12 mouse cellular contexts compared by ENCODE assay signal in the genomic region with DNA sequence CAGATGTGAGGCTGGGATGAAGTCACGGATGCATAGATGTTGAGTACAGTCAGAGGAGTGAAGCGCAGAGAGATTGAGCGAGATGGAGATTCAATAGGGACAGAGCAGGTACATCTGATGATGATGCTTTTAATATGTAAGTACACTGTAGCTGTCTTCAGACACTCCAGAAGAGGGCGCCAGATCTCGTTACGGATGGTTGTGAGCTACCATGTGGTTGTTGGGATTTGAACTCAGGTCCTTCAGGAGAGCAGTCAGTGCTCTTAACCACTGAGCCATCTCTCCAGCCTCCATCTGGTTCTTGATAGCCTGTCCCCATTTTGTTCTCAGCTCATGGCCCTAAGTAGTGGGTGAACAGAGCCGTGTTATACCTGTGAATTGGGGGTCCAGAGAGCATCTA. TPM values are rescaled to one million over a fixed set of nuclear protein-coding genes. Genes with fewer than 3 reads are reported as not detected.
"Had no signal": no experiment of that assay in that cellular context is flagged by ENCODE, and none has a peak within 500 bp of the region (broad histone marks: within the 10 kb centered on the region; RNA-seq: fewer than 3 reads in every experiment).

No protein-coding gene starts in this region.

RNA-seq across cellular contexts. Expression of gene BC107364, which starts 30.9 kb away (rescaled TPM):
- total RNA-seq: layer of hippocampus, postnatal 25 days; left cerebral cortex, adult 8-10 months; left cerebral cortex, postnatal 25 days had no signal
- polyA plus RNA-seq: large intestine, adult 2 months; limb, embryonic 11.5 days; liver, embryonic 13.5 days; lung, adult 2 months; macrophage; midbrain, embryonic 12.5 days; midbrain, embryonic 16.5 days; neural tube, embryonic 14.5 days; spleen, adult 2 months had no signal

RNA-seq across cellular contexts. Expression of gene Hfe2, which starts 41.9 kb away (rescaled TPM):
- polyA plus RNA-seq: macrophage had no signal
